Mouse (Mus musculus): ENCODE measurements around the gene Pabpc4. TPM values are rescaled to one million over a fixed set of nuclear protein-coding genes. Genes with fewer than 3 reads are reported as not detected.

The Pabpc4 gene
- polyA plus RNA-seq (2015; fragmentation: Nextera tagmentation; extraction: Ambion mirVana) = 27.7 and 32.2 TPM in 2 replicates

DNA sequence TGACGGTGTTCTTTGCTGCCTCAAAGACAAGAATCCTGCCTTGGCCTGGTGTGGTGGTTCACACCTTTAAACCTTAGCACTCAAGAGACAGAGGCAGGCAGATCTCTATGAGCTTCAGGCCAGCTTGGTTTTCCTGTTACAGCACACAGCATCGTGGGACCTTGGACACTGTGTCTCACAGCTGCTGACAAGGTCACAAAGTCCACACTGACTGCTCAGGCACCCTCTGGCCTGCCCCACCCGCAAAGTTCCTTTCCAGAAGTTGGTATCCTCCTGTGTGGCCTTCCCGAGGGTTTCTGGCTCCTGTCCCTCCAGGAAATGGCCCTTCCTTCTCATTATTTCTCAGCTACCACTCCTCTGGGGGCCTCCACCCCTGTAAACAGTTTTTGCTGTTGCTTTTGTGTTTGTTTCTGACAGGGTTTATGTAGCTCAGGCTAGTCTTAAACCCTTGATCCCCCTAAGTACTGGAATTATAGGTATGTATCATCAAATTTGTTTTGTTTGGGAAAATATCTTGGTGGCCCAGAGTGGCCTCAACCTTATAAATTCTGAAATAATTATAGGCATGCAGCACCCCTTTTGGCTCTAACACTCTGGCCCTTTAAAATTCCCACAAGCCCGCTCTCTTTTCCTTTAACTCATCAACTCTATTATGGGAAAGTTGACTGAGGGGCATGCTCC lies at the start of gene Pabpc4:
TSS of gene Pabpc4 (plus strand) at position 631 of the 681 bp plus-strand sequence.
- WGBS = 83% methylated on average over 5 of the region's 5 CpGs
- H3K27me3 ChIP-seq = no peaks in the 10 kb centered on the region
- H3K27ac ChIP-seq (replicated peaks) = no peak within 1 kb of the TSS
- H3K4me1 ChIP-seq (replicated peaks) = peaks cover 5% of the 10 kb centered on the region; the same call in 1 of the 2 replicates
- no peak within 1 kb of the TSS for H3K4me2 ChIP-seq
- H3K9me3 ChIP-seq = no peaks in the 10 kb centered on the region
- H3K36me3 ChIP-seq = no peaks in the 10 kb centered on the region
- H3K9ac ChIP-seq = no peak within 1 kb of the TSS
- ATAC-seq (ENCODE audit: low FRiP score, low read depth) = no peak
- no peak within 1 kb of the TSS for H3K4me3 ChIP-seq

- Histone ChIP-seq H3K27ac (replicated peaks) (no peak overlapping the region), H3K9ac (no peak overlapping the region), H3K4me1 (replicated peaks) (peaks cover 7% of the 10 kb centered on the region), H3K36me3 (no peaks in the 10 kb centered on the region), H3K4me2 (no peak overlapping the region), H3K27me3 (no peaks in the 10 kb centered on the region), H3K9me3 (no peaks in the 10 kb centered on the region), H3K4me3 (no peak overlapping the region)
- no peak for ATAC-seq (ENCODE audit: low FRiP score, low read depth)
- 95% methylated on average over 9 of the region's 9 CpGs for WGBS
Measured at GRCm38 (mm10) chr4:123213975-123214374, 48.2 kb upstream of the Pabpc4 start.

GRCm38 (mm10) chr4:123215367-123215766 lies 46.8 kb upstream of the Pabpc4 start:
- no peak overlapping the region for H3K9ac ChIP-seq
- H3K9me3 ChIP-seq = no peaks in the 10 kb centered on the region
- WGBS = 53% methylated on average over 1 of the region's 1 CpGs
- H3K4me1 ChIP-seq (replicated peaks) = peaks cover 7% of the 10 kb centered on the region
- H3K4me3 ChIP-seq = no peak overlapping the region
- H3K27me3 ChIP-seq = no peaks in the 10 kb centered on the region
- no peak overlapping the region for H3K4me2 ChIP-seq
- no peaks in the 10 kb centered on the region for H3K36me3 ChIP-seq
- ATAC-seq (ENCODE audit: low FRiP score, low read depth) = peak; percentile 36; the same call in 1 of the 2 replicates
- H3K27ac ChIP-seq (replicated peaks) = no peak overlapping the region

GRCm38 (mm10) chr4:123216782-123217181 lies 45.4 kb upstream of the Pabpc4 start:
- Histone ChIP-seq H3K27ac (replicated peaks) (no peak overlapping the region), H3K4me3 (no peak overlapping the region), H3K36me3 (no peaks in the 10 kb centered on the region), H3K9me3 (no peaks in the 10 kb centered on the region), H3K9ac (no peak overlapping the region), H3K4me1 (replicated peaks) (peaks cover 7% of the 10 kb centered on the region), H3K27me3 (no peaks in the 10 kb centered on the region), H3K4me2 (no peak overlapping the region)
- no peak for ATAC-seq (ENCODE audit: low FRiP score, low read depth)
- 27% methylated on average over 1 of the region's 1 CpGs for WGBS

- peaks cover 5% of the 10 kb centered on the region for H3K4me1 ChIP-seq (replicated peaks)
- H3K27me3 ChIP-seq = no peaks in the 10 kb centered on the region
- H3K9me3 ChIP-seq = no peaks in the 10 kb centered on the region
- 74% methylated on average over 15 of the region's 15 CpGs for WGBS
- H3K4me2 ChIP-seq = no peak overlapping the region
- no peaks in the 10 kb centered on the region for H3K36me3 ChIP-seq
- no peak overlapping the region for H3K27ac ChIP-seq (replicated peaks)
- peak; percentile 91 for ATAC-seq (ENCODE audit: low FRiP score, low read depth)
- no peak overlapping the region for H3K4me3 ChIP-seq
- no peak overlapping the region for H3K9ac ChIP-seq
Measured at GRCm38 (mm10) chr4:123219720-123220357, 42.3 kb upstream of the Pabpc4 start.

GRCm38 (mm10) chr4:123220637-123221036 lies 41.5 kb upstream of the Pabpc4 start:
- H3K27me3 ChIP-seq = no peaks in the 10 kb centered on the region
- no peaks in the 10 kb centered on the region for H3K9me3 ChIP-seq
- H3K4me3 ChIP-seq = no peak overlapping the region
- H3K4me2 ChIP-seq = no peak overlapping the region
- no peak overlapping the region for H3K9ac ChIP-seq
- H3K36me3 ChIP-seq = no peaks in the 10 kb centered on the region
- no peaks in the 10 kb centered on the region for H3K4me1 ChIP-seq (replicated peaks)
- no peak overlapping the region for H3K27ac ChIP-seq (replicated peaks)
- 84% methylated on average over 4 of the region's 4 CpGs for WGBS
- no peak for ATAC-seq (ENCODE audit: low FRiP score, low read depth)

DNA sequence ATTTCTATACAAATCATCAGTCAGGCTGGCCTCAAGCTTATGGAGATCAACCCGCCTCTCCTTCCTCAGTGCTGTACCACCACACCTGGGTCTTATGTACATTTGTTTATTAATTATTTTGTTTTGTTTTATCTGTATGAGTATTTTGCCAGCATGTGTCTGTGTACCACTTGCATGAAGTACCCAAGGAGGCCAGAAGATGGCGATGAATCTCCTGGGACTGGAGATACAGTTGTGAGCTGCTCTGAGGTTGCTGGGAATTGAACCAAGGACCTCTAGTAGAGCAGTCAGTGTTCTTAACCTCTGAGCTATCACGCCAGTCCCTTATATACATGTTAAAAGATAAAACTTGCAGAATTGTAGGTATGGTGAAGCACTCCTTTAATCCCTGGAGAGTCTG lies 38.8 kb upstream of the Pabpc4 start:
- no peak overlapping the region for H3K9ac ChIP-seq
- H3K27ac ChIP-seq (replicated peaks) = no peak overlapping the region
- no peaks in the 10 kb centered on the region for H3K9me3 ChIP-seq
- no peak for ATAC-seq (ENCODE audit: low FRiP score, low read depth)
- no peak overlapping the region for H3K4me2 ChIP-seq
- H3K4me1 ChIP-seq (replicated peaks) = no peaks in the 10 kb centered on the region
- H3K36me3 ChIP-seq = no peaks in the 10 kb centered on the region
- no peak overlapping the region for H3K4me3 ChIP-seq
- no peaks in the 10 kb centered on the region for H3K27me3 ChIP-seq
- 48% methylated on average over 3 of the region's 3 CpGs for WGBS

DNA sequence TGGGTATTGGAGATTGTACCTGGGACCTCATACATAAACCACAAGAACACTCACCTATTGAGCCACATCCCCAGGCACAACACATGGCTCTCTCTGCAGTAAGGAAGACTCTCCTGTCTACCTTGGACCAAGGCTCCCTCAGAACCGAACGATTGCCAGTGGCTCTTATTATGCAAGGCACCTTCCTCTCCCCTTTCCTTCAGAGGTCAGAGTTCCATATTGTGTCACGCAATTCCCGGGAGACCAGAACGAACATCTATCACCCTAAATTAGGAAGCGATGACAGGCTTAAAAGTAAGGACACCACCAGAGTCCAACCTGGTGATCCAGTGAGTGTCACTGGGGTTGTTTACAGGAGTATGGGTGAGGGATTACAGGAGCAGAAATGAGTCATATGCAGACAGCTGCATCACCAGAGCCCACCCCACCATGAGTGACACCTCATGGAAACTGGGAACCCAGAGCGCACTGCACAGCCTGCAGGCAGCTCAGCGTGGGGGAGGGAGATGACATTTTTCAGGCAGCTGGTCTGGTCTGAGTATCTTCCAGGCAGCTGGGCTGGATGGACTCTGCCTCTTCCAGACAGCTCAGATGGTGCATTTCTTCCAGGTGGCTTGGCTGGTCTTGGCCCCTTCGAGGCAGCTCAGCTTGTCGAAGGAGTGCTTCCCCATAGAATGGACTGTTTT lies 36.3 kb upstream of the Pabpc4 start:
- Histone ChIP-seq H3K4me1 (replicated peaks) (no peaks in the 10 kb centered on the region), H3K27me3 (no peaks in the 10 kb centered on the region), H3K9ac (no peak overlapping the region), H3K4me2 (no peak overlapping the region), H3K27ac (replicated peaks) (no peak overlapping the region), H3K9me3 (no peaks in the 10 kb centered on the region), H3K36me3 (no peaks in the 10 kb centered on the region), H3K4me3 (no peak overlapping the region)
- ATAC-seq (ENCODE audit: low FRiP score, low read depth) = no peak
- WGBS = 65% methylated on average over 10 of the region's 10 CpGs

DNA sequence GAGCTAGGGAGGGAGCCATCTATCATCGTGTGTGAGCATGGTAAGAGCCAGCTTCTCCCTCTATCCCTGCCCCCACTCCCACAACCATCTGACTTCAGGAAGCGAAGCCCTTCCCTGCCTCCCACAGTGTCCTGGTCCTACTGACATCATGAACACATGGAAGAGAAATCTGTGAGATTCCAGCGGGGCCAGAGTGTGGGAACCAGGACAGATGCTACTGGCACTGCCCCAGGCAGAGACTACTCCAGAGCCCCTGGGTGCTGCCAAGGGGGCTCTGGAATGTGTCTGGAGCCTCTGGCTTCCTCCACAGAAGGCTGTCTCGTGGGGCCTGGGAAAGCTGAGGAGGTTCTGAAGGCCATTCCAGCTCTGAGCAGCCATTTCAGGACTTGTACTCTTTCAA lies 34.4 kb upstream of the Pabpc4 start:
- Histone ChIP-seq H3K9ac (no peak overlapping the region), H3K4me2 (no peak overlapping the region), H3K4me3 (no peak overlapping the region), H3K9me3 (no peaks in the 10 kb centered on the region), H3K36me3 (no peaks in the 10 kb centered on the region), H3K4me1 (replicated peaks) (no peaks in the 10 kb centered on the region), H3K27ac (replicated peaks) (no peak overlapping the region), H3K27me3 (peaks cover 6% of the 10 kb centered on the region; the same call in 1 of the 2 replicates)
- WGBS = 45% methylated on average over 4 of the region's 4 CpGs
- ATAC-seq (ENCODE audit: low FRiP score, low read depth) = no peak

DNA sequence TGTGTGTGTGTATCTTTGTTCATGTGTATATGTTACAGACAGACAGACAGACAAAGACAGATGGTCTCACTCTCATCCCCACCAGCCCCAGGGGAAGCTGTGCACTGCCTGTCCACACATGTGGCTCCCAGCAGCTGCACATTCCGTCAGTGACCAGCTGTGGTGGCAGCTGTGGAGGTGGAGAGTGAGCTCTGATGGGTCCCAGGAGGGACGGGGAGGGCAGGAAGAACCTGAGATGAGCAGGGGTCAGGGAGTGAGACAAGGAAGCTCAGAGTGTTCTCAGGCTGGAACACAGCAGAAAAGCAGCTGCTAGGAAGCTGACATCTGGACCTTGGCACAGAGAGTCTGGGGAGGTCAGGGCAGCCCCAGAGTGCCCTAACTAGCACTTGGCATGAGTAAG lies 33.9 kb upstream of the Pabpc4 start:
- 55% methylated on average over 2 of the region's 2 CpGs for WGBS
- H3K27ac ChIP-seq (replicated peaks) = no peak overlapping the region

DNA sequence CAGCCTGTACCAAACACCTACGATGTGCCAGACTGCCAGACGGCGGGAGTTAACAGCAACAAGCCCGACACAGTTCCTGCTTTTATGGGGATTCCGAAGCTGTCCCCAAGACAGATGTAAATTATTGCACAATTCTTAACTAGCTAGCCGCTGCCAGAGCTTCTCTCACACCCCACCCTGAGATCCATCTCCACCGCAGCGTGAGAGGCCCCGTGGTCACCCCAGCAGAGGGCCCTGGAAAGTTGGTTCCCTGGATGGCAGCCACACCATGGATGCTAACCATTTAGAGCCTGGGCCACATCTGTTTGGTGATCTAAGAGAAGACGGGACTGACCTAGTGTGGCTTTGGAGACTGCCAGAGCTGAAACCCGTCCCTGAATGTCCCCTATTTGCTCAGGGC lies 33.0 kb upstream of the Pabpc4 start:
- Histone ChIP-seq H3K4me3 (no peak overlapping the region), H3K27ac (replicated peaks) (no peak overlapping the region), H3K4me2 (no peak overlapping the region), H3K9me3 (no peaks in the 10 kb centered on the region), H3K9ac (no peak overlapping the region), H3K27me3 (peaks cover 19% of the 10 kb centered on the region), H3K36me3 (no peaks in the 10 kb centered on the region), H3K4me1 (replicated peaks) (peaks cover 8% of the 10 kb centered on the region)
- 79% methylated on average over 11 of the region's 11 CpGs for whole genome bisulfite sequencing
- no peak for ATAC-seq (ENCODE audit: low FRiP score, low read depth)

More for the DNA sequence above, 33.9 kb upstream of the Pabpc4 start:
- no peak overlapping the region for H3K4me2 ChIP-seq
- H3K27me3 ChIP-seq = peaks cover 11% of the 10 kb centered on the region
- no peaks in the 10 kb centered on the region for H3K9me3 ChIP-seq
- no peak overlapping the region for H3K4me3 ChIP-seq
- H3K9ac ChIP-seq = no peak overlapping the region
- H3K36me3 ChIP-seq = no peaks in the 10 kb centered on the region
- ATAC-seq (ENCODE audit: low FRiP score, low read depth) = no peak
- peaks cover under 1% of the 10 kb centered on the region; the same call in 1 of the 2 replicates for H3K4me1 ChIP-seq (replicated peaks)

GRCm38 (mm10) chr4:123232841-123233240 lies 29.3 kb upstream of the Pabpc4 start:
- WGBS = 67% methylated on average over 3 of the region's 3 CpGs
- ATAC-seq (ENCODE audit: low FRiP score, low read depth) = no peak

More at GRCm38 (mm10) chr4:123232841-123233240, 29.3 kb upstream of the Pabpc4 start:
- no peaks in the 10 kb centered on the region for H3K36me3 ChIP-seq
- H3K9me3 ChIP-seq = no peaks in the 10 kb centered on the region
- no peak overlapping the region for H3K9ac ChIP-seq
- no peak overlapping the region for H3K4me3 ChIP-seq
- H3K4me1 ChIP-seq (replicated peaks) = peaks cover 8% of the 10 kb centered on the region
- H3K27me3 ChIP-seq = peaks cover 28% of the 10 kb centered on the region
- H3K4me2 ChIP-seq = no peak overlapping the region
- H3K27ac ChIP-seq (replicated peaks) = no peak overlapping the region
